Mouse (Mus musculus): ENCODE measurements around the gene Polr2l. TPM values are rescaled to one million over a fixed set of nuclear protein-coding genes. Genes with fewer than 3 reads are reported as not detected.

The Polr2l gene
- polyA plus RNA-seq, 1 experiment from 2014 or later, result 57.9 TPM

DNA sequence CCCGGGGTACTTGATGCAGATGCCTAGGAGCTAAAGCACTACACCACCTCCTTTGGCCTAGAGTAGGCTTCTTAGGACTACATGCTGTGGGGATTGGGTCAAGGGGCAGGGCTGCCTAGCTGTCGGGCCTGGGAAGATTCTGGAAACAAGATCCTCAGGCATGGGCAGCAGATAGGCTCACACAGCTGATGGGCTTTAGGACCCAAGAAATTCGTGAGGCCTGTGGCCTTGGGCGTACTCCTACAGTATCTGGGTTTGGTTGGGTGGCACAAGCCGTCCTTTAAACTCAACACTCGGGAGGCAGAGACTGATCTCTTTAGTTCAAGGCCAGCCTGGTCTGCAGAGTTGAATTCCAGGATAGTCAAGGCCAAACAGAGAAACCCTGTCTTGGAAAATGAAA, 2.7 kb downstream of the Polr2l start:
- no peak for ATAC-seq
- Histone ChIP-seq H3K27me3 (replicated peaks) (no peaks in the 10 kb centered on the region), H3K27ac (no peak overlapping the region), H3K4me3 (replicated peaks) (no peak overlapping the region), H3K4me1 (replicated peaks) (peaks cover 51% of the 10 kb centered on the region), H3K36me3 (peaks cover 22% of the 10 kb centered on the region), H3K9ac (no peak overlapping the region), H3K9me3 (no peaks in the 10 kb centered on the region), H3K4me2 (replicated peaks) (no peak overlapping the region)
- WGBS, result 75% methylated on average over 6 of the region's 6 CpGs

DNA sequence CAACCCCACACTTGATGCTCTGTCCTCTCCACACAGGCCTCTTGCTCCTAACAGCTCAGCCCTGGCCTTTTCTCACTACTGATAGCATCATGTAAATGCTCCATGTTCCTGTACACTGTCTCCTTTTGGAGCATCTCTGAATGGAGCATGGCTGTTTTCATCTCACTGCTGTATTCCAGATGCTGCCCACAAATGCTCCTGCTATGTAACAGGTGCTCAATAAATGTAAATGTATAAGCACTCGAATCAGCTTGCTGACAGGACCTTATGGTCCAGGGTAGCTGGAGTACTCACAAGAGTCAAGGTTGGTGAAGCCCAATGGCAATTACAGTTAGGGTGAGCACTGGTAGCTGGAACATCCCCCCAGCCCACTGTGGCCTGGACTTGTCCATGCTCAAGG, 3.7 kb downstream of the Polr2l start:
- WGBS, result 83% methylated on average over 1 of the region's 1 CpGs

GRCm38 (mm10) chr7:141470637-141470944, 4.3 kb downstream of the Polr2l start:
- H3K4me3 ChIP-seq (replicated peaks), result no peak overlapping the region
- no peak for ATAC-seq
- H3K36me3 ChIP-seq, result peaks cover 22% of the 10 kb centered on the region
- no peak overlapping the region for H3K4me2 ChIP-seq (replicated peaks)
- H3K27ac ChIP-seq, result no peak overlapping the region
- 98% methylated on average over 10 of the region's 10 CpGs for WGBS
- peaks cover 43% of the 10 kb centered on the region for H3K4me1 ChIP-seq (replicated peaks)
- H3K27me3 ChIP-seq (replicated peaks), result 0 out of 2 replicates have a peak, but pooled peaks cover 4% of the 10 kb centered on the region
- no peaks in the 10 kb centered on the region for H3K9me3 ChIP-seq
- no peak overlapping the region for H3K9ac ChIP-seq

More for the DNA sequence above, 3.7 kb downstream of the Polr2l start:
- H3K9ac ChIP-seq, result no peak overlapping the region
- H3K27ac ChIP-seq, result no peak overlapping the region
- H3K27me3 ChIP-seq (replicated peaks), result 0 out of 2 replicates have a peak, but pooled peaks cover 4% of the 10 kb centered on the region
- peaks cover 49% of the 10 kb centered on the region for H3K4me1 ChIP-seq (replicated peaks)
- ATAC-seq, result no peak
- peaks cover 22% of the 10 kb centered on the region for H3K36me3 ChIP-seq
- no peak overlapping the region for H3K4me3 ChIP-seq (replicated peaks)
- H3K4me2 ChIP-seq (replicated peaks), result no peak overlapping the region
- H3K9me3 ChIP-seq, result no peaks in the 10 kb centered on the region

- Histone ChIP-seq H3K4me3 (replicated peaks) (no peak overlapping the region), H3K27me3 (replicated peaks) (peaks cover 4% of the 10 kb centered on the region; the same call in 1 of the 2 replicates), H3K9me3 (no peaks in the 10 kb centered on the region), H3K4me2 (replicated peaks) (0 out of 2 replicates have a peak overlapping the region, but pooled peaks have one; percentile 86), H3K9ac (peak overlapping the region; percentile 82; the same call in 1 of the 2 replicates), H3K27ac (no peak overlapping the region), H3K4me1 (replicated peaks) (peaks cover 46% of the 10 kb centered on the region), H3K36me3 (peaks cover 22% of the 10 kb centered on the region)
- ATAC-seq, result no peak
- WGBS, result 90% methylated on average over 18 of the region's 18 CpGs
These were observed 4.9 kb downstream of the Polr2l start for GRCm38 (mm10) chr7:141469901-141470636.

DNA sequence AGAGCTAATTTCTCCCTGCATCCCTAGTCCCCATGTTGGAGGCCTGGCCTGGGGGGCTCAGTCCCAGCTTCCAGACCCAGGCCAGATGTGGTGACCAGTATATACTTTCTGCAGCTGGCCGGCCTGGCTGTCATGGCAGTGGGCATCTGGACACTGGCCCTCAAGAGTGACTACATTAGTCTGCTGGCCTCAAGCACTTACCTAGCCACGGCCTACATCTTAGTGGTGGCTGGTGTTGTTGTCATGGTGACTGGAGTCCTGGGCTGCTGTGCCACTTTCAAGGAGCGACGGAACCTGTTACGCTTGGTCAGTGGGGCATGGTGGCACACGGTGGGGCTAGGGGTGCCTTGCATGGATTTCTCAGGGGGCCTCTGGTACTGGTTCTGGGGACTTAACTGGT, 5.6 kb downstream of the Polr2l start:
- Histone ChIP-seq H3K27ac (peak overlapping the region; percentile 89), H3K36me3 (peaks cover 22% of the 10 kb centered on the region), H3K4me3 (replicated peaks) (peak overlapping the region; percentile 82; the same call in 1 of the 2 replicates), H3K9ac (peak overlapping the region; percentile 82), H3K4me1 (replicated peaks) (peaks cover 51% of the 10 kb centered on the region), H3K9me3 (no peaks in the 10 kb centered on the region), H3K27me3 (replicated peaks) (peaks cover 12% of the 10 kb centered on the region), H3K4me2 (replicated peaks) (peak overlapping the region; percentile 86)
- WGBS, result 85% methylated on average over 6 of the region's 6 CpGs
- no peak for ATAC-seq

- ATAC-seq, result peak; percentile 74
- WGBS, result 3% methylated on average over 8 of the region's 8 CpGs
These were observed 6.3 kb downstream of the Polr2l start for GRCm38 (mm10) chr7:141468522-141469211.

GRCm38 (mm10) chr7:141468164-141468521, 6.8 kb downstream of the Polr2l start:
- Histone ChIP-seq H3K4me3 (replicated peaks) (peak overlapping the region; percentile 82), H3K36me3 (peaks cover 22% of the 10 kb centered on the region), H3K9ac (peak overlapping the region; percentile 82), H3K4me1 (replicated peaks) (peaks cover 42% of the 10 kb centered on the region), H3K27ac (peak overlapping the region; percentile 89), H3K27me3 (replicated peaks) (peaks cover 24% of the 10 kb centered on the region), H3K4me2 (replicated peaks) (peak overlapping the region; percentile 86), H3K9me3 (no peaks in the 10 kb centered on the region)
- WGBS, result 11% methylated on average over 5 of the region's 5 CpGs
- peak; percentile 27 for ATAC-seq

More at GRCm38 (mm10) chr7:141468522-141469211, 6.3 kb downstream of the Polr2l start:
- peaks cover 22% of the 10 kb centered on the region for H3K36me3 ChIP-seq
- no peaks in the 10 kb centered on the region for H3K9me3 ChIP-seq
- peaks cover 18% of the 10 kb centered on the region for H3K27me3 ChIP-seq (replicated peaks)
- H3K27ac ChIP-seq, result peak overlapping the region; percentile 89
- peaks cover 47% of the 10 kb centered on the region for H3K4me1 ChIP-seq (replicated peaks)
- peak overlapping the region; percentile 82 for H3K9ac ChIP-seq
- H3K4me3 ChIP-seq (replicated peaks), result peak overlapping the region; percentile 82
- peak overlapping the region; percentile 86 for H3K4me2 ChIP-seq (replicated peaks)

DNA sequence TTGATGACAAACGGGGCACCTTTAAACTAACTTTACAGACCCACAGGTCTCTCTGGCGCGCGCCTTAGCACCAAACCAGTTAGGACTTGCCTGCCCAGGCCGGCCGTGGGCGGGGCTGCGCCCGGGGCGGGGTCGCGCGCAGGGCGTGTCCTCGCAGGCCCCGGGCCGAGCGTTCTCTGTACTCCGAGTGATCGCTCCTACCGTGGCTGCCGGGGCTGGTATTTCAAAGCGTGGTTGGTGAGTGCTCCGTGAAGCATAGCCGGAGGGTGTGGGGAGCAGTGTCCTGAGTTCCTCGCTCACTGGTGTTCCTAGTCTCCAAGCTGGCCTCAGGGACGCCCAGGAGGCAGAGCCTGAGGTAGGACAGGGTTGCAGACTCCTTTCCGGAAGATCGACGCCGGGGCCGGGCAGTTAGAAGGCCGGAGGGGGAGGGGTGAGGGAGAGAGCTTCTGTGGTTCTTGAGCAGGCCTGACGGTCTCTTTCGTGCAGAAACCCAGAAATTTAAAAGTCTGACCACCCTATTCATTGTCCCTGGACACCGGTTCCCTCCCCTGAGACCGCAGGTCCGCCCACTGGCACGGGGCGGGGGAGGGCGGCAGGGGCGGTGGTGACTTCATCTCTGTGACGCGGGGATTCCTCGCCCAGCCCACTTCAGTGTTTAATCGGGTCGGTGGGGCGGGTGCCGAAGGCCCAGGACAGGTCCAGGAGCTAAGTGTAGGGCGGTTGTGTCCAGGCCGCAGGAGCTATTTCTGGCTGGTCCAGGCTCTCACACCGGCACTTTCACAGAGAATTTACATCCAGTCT, 7.5 kb downstream of the Polr2l start, which contains the start of gene Cd151:
Gene Cd151, plus strand, starts transcription at position 163 of the 801 bp plus-strand sequence.
- peak within 1 kb of the TSS; percentile 82 for H3K4me3 ChIP-seq (replicated peaks)
- no peaks in the 10 kb centered on the region for H3K9me3 ChIP-seq
- 2% methylated on average over 52 of the region's 52 CpGs for WGBS
- peak within 1 kb of the TSS; percentile 82 for H3K9ac ChIP-seq
- peak within 1 kb of the TSS; percentile 86 for H3K4me2 ChIP-seq (replicated peaks)
- ATAC-seq, result peak; percentile 88
- H3K27ac ChIP-seq, result peak within 1 kb of the TSS; percentile 89
- H3K27me3 ChIP-seq (replicated peaks), result peaks cover 30% of the 10 kb centered on the region
- peaks cover 42% of the 10 kb centered on the region for H3K4me1 ChIP-seq (replicated peaks)
- peaks cover 19% of the 10 kb centered on the region for H3K36me3 ChIP-seq

GRCm38 (mm10) chr7:141466607-141467148, 8.3 kb downstream of the Polr2l start:
- Histone ChIP-seq H3K9me3 (no peaks in the 10 kb centered on the region), H3K27me3 (replicated peaks) (peaks cover 38% of the 10 kb centered on the region), H3K27ac (peak overlapping the region; percentile 59; the same call in 1 of the 2 replicates), H3K4me2 (replicated peaks) (peak overlapping the region; percentile 86), H3K36me3 (peaks cover 19% of the 10 kb centered on the region), H3K4me1 (replicated peaks) (peaks cover 48% of the 10 kb centered on the region), H3K4me3 (replicated peaks) (peak overlapping the region; percentile 82), H3K9ac (peak overlapping the region; percentile 82; the same call in 1 of the 2 replicates)
- whole genome bisulfite sequencing, result 65% methylated on average over 10 of the region's 10 CpGs
- ATAC-seq, result no peak

GRCm38 (mm10) chr7:141466045-141466394, 8.9 kb downstream of the Polr2l start:
- Histone ChIP-seq H3K27me3 (replicated peaks) (peaks cover 44% of the 10 kb centered on the region), H3K4me3 (replicated peaks) (no peak overlapping the region), H3K27ac (no peak overlapping the region), H3K36me3 (peaks cover 13% of the 10 kb centered on the region), H3K4me1 (replicated peaks) (peaks cover 54% of the 10 kb centered on the region), H3K9me3 (no peaks in the 10 kb centered on the region), H3K9ac (no peak overlapping the region), H3K4me2 (replicated peaks) (no peak overlapping the region)
- no peak for ATAC-seq
- WGBS, result 83% methylated on average over 7 of the region's 7 CpGs

DNA sequence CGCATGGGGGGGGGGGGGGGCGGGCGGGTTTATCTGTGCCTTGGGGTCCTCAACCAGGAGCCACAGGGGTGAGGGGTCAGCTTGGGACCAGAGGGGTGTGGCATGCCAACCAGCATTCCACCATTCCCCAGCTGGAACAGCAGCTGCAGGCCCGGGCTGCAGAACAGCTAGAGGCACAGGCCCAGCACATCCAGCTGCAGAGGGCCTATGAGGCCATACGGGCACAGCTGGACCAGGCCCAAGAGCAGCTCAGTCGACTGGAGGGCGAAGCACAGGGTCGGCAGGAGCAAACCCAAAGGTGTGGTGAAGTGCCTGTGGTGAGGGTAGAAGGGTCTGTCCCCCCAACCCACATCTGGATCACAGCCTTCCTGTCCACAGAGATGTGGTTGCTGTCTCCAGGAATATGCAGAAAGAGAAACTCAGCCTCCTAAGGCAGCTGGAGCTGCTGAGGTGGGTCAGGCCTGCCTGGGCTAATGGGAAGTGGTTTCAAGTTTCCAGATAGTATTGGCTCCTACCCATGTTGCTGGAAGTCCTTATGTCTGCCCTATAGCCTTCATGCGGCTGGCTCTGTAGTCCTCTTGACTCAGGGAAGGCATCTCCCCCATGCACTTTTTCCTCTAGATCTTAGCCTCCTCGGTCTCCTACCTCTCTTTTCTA, 9.4 kb downstream of the Polr2l start:
- H3K36me3 ChIP-seq, result peaks cover 8% of the 10 kb centered on the region
- no peak overlapping the region for H3K4me3 ChIP-seq (replicated peaks)
- no peak overlapping the region for H3K27ac ChIP-seq
- ATAC-seq, result no peak
- H3K27me3 ChIP-seq (replicated peaks), result peaks cover 47% of the 10 kb centered on the region
- no peaks in the 10 kb centered on the region for H3K9me3 ChIP-seq
- WGBS, result 34% methylated on average over 10 of the region's 10 CpGs
- H3K4me1 ChIP-seq (replicated peaks), result peaks cover 58% of the 10 kb centered on the region
- peak overlapping the region; percentile 21; the same call in 1 of the 2 replicates for H3K9ac ChIP-seq
- no peak overlapping the region for H3K4me2 ChIP-seq (replicated peaks)
